14 mouse cellular contexts compared by ENCODE assay signal in the genomic region with DNA sequence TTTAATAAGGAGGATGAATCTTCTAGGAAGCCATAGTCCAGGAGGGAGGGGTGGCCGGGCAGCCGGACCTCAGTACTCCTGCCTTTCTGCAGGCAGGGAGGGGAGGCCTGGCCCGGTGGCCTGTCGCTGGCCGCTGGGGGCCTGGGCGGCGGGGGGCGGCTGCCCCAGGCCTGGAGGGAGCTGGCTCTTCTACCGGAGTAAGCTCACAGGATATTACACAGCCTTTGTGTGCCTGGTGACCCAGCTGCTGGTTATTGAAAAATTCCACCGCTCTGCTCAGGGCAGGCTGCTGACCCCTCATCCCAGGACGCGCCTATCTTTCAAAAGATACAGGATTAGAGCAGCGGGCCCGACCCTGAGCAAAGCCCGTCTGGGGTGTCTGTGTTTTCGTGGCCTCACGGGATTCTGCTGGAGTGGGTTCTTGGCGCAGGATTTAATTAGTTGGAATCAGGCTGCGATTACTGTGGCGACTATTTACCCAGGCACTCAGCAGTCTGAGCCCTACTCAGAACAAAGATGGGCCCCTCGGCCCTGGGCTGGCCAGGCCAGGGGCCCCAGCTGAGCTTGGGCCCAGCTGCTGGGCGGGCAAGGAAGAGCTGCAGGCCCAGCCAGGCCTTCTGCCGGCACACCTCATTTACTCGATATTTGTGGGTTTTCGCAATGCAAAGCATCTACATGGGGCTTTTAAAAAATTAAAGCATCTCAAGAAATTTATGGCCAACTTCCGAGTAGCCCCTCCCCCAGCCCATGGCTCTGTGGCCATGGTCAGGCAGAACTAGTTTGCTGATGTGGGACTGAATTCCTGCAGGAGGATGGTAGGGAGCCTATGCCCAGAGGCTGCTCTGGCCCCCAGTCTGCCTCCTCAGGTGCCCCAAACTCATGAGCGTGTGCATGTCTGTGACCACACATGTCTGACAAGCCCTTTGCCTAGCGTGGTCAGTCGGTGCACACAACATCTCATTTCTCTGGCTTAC. TPM values are rescaled to one million over a fixed set of nuclear protein-coding genes. Genes with fewer than 3 reads are reported as not detected.
DNase-seq lines count a peak whose midpoint lies in the region; ATAC-seq lines count a peak whose summit lies in the region.
"Had no signal": no experiment of that assay in that cellular context is flagged by ENCODE, and none has a peak within 500 bp of the region (broad histone marks: within the 10 kb centered on the region; RNA-seq: fewer than 3 reads in every experiment).

No protein-coding gene starts in this region.

- H3K27me3 ChIP-seq in megakaryocyte, embryonic 14.5 days (replicated peaks): peaks cover 93% of the 10 kb centered on the region
- peaks cover 57% of the 10 kb centered on the region for H3K27me3 ChIP-seq in forebrain, embryonic 14.5 days (replicated peaks; ENCODE audit: control insufficient read depth, insufficient read depth, low read length)
- peaks cover 39% of the 10 kb centered on the region for H3K27me3 ChIP-seq in limb, embryonic 15.5 days

- ATAC-seq in megakaryocyte, adult 5-6 weeks (ENCODE audit: poor library complexity, severe bottlenecking): no peak
- ATAC-seq in forebrain, embryonic 14.5 days: no peak
- ATAC-seq in limb, embryonic 15.5 days (ENCODE audit: insufficient number of reproducible peaks, low FRiP score, low TSS enrichment, low read depth): no peak
- no peak for ATAC-seq in granulocyte monocyte progenitor cell, adult 5-6 weeks (replicated peaks; ENCODE audit: poor library complexity, severe bottlenecking)

- DNase-seq in forebrain, embryonic 14.5 days (ENCODE audit: low spot score): peak; percentile 41
- no peak for DNase-seq in thymus, postnatal 25 days
- no peak for DNase-seq in layer of hippocampus, postnatal 25 days (ENCODE audit: extremely low spot score in 1 of 2, low spot score in 1 of 2)
- DNase-seq: adrenal gland, postnatal 25 days; gastrocnemius, postnatal 25 days; thymus, postnatal 36 days had no signal

- no peak overlapping the region for H3K4me2 ChIP-seq in forebrain, embryonic 14.5 days (ENCODE audit: low read length)
- 0 out of 2 replicates have a peak overlapping the region, but pooled peaks have one; percentile 2 for H3K4me2 ChIP-seq in limb, embryonic 15.5 days
- H3K4me2 ChIP-seq: embryonic facial prominence, embryonic 15.5 days had no signal

- peak overlapping the region; percentile 25; the same call in 1 of the 2 replicates for H3K9ac ChIP-seq in forebrain, embryonic 14.5 days (ENCODE audit: low read length)
- no peak overlapping the region for H3K9ac ChIP-seq in limb, embryonic 15.5 days
- H3K9ac ChIP-seq: embryonic facial prominence, embryonic 15.5 days had no signal

- H3K4me1 ChIP-seq in megakaryocyte, embryonic 14.5 days: peaks cover 11% of the 10 kb centered on the region
- peaks cover 29% of the 10 kb centered on the region for H3K4me1 ChIP-seq in forebrain, embryonic 14.5 days (ENCODE audit: control insufficient read depth, insufficient read depth, low read length)
- H3K4me1 ChIP-seq in limb, embryonic 15.5 days: peaks cover 57% of the 10 kb centered on the region

- no peaks in the 10 kb centered on the region for H3K9me3 ChIP-seq in megakaryocyte, embryonic 14.5 days
- H3K9me3 ChIP-seq in forebrain, embryonic 14.5 days (replicated peaks; ENCODE audit: control insufficient read depth, low read length): no peaks in the 10 kb centered on the region
- no peaks in the 10 kb centered on the region for H3K9me3 ChIP-seq in limb, embryonic 15.5 days
- H3K9me3 ChIP-seq: embryonic facial prominence, embryonic 15.5 days; G1E had no signal

- H3K36me3 ChIP-seq in megakaryocyte, embryonic 14.5 days (replicated peaks; ENCODE audit: low read length): no peaks in the 10 kb centered on the region
- H3K36me3 ChIP-seq in forebrain, embryonic 14.5 days (ENCODE audit: control insufficient read depth, insufficient read depth, low read length): no peaks in the 10 kb centered on the region
- no peaks in the 10 kb centered on the region for H3K36me3 ChIP-seq in limb, embryonic 15.5 days
- H3K36me3 ChIP-seq: embryonic facial prominence, embryonic 15.5 days; G1E had no signal

- 18% methylated on average over 29 of the region's 29 CpGs for WGBS in forebrain, embryonic 14.5 days
- WGBS in limb, embryonic 15.5 days: 20% methylated on average over 29 of the region's 29 CpGs

- peak overlapping the region; percentile 18 for H3K4me3 ChIP-seq in megakaryocyte, embryonic 14.5 days (replicated peaks)
- no peak overlapping the region for H3K4me3 ChIP-seq in forebrain, embryonic 14.5 days (ENCODE audit: low read depth, low read length)
- no peak overlapping the region for H3K4me3 ChIP-seq in limb, embryonic 15.5 days
- H3K4me3 ChIP-seq: embryonic facial prominence, embryonic 15.5 days; myocyte had no signal

- no peak overlapping the region for H3K27ac ChIP-seq in forebrain, embryonic 14.5 days (ENCODE audit: low read depth, low read length)
- H3K27ac ChIP-seq in limb, embryonic 15.5 days: peak overlapping the region; percentile 3; the same call in 1 of the 2 replicates
- H3K27ac ChIP-seq: embryonic facial prominence, embryonic 15.5 days had no signal

RNA-seq across cellular contexts. Expression of gene Lmx1b, which starts 55.1 kb away (rescaled TPM):
- polyA plus RNA-seq in megakaryocyte, embryonic 14.5 days (2012; ENCODE audit: insufficient read depth, low replicate concordance): not detected in 2 replicates
- total RNA-seq in megakaryocyte, adult 5-6 weeks (2015): not detected in 2 replicates
- total RNA-seq in megakaryocyte, adult 5-6 weeks (2017): not detected in 2 replicates
- 0.34 and 0.40 TPM in 2 replicates for polyA plus RNA-seq in forebrain, embryonic 14.5 days (2014; fragmentation: Nextera tagmentation; extraction: Ambion mirVana)
- polyA plus RNA-seq in limb, embryonic 15.5 days (2015; fragmentation: Nextera tagmentation; extraction: Ambion mirVana): 2.9 and 4.1 TPM in 2 replicates
- total RNA-seq in granulocyte monocyte progenitor cell, adult 5-6 weeks (2014; fragmentation: Nextera tagmentation): not detected in 2 replicates
- total RNA-seq in granulocyte monocyte progenitor cell, adult 5-6 weeks (2017): not detected in 2 replicates
- under 1 TPM; 0.22 to 0.31 TPM for total RNA-seq in layer of hippocampus, postnatal 25 days (2021)
- total RNA-seq: liver, adult 2 months had no signal
- polyA plus RNA-seq: G1E; liver, adult 2 months; myocyte had no signal
